Mouse (Mus musculus): ENCODE measurements around the gene Cdkn1b.

Gene Cdkn1b

DNA sequence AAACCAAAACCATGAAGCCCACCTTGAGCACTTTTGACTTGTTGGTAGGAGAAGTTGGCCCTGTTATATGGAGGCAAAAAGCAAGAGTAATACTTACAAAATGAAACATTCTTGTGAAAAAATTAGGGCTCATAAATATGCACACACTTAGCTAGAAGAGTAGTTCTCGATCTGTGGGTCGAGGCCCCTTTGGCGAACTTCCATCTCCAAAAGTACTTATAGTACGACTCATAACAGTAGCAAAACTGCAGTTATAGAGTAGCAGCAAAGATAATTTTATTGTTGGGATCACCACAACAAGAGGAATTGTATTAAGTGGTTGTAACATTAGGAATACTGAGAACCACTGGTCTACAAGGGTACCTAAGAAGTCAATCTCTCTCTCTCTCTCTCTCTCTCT lies 19.6 kb downstream of the Cdkn1b start:
- Histone ChIP-seq H3K4me1 (replicated peaks; ENCODE audit: low read depth, low read length) (peaks cover 28% of the 10 kb centered on the region), H3K36me3 (ENCODE audit: insufficient read depth, low read length) (peaks cover 25% of the 10 kb centered on the region), H3K9me3 (ENCODE audit: low read length) (no peaks in the 10 kb centered on the region), H3K4me3 (replicated peaks; ENCODE audit: low read length) (no peak overlapping the region), H3K27me3 (ENCODE audit: insufficient read depth, low read length) (no peaks in the 10 kb centered on the region)
- TF ChIP-seq CTCF (conservative IDR thresholded peaks at IDR 0.05; ENCODE audit: low read length) (no peak), NANOG (IDR thresholded peaks at IDR 0.05; ENCODE audit: borderline replicate concordance, low read length) (no peak), POU5F1 (IDR thresholded peaks at IDR 0.05; ENCODE audit: borderline replicate concordance, low read length) (no peak)

DNA sequence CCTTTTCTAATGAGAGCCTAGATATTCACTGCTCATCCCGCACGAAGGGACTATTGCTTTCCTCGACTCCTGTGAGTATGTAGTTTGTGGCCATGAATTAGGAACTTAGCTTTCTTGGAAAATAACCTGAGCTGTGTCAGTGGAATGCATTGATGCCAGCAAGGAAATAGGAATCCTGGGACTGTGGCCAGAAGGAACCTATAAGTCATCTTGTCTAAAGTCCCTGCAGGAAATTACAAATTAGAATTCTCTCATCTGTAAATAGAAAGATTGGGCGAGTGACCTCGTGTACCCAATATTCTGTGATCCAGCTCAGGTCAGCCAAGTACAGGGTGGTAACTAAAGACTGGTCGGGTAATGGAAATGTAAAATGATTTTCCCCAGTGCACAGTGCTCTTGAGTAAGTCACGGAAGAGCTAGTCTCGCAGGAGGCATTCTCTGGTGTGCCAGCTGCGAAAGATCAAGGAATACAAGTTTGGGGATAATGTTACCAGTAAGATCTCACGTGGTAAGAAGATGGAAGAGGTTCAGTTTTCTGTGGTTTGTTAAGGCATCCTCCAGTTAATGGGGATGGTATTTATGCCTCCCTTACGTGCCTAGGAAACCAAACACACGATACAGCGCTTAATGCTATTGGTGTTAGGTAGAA lies 23.7 kb downstream of the Cdkn1b start:
- Histone ChIP-seq H3K9me3 (ENCODE audit: low read length) (no peaks in the 10 kb centered on the region), H3K27me3 (ENCODE audit: insufficient read depth, low read length) (no peaks in the 10 kb centered on the region)
- TF ChIP-seq CTCF (conservative IDR thresholded peaks at IDR 0.05; ENCODE audit: low read length), result no peak
- TF ChIP-seq POU5F1 (IDR thresholded peaks at IDR 0.05; ENCODE audit: borderline replicate concordance, low read length), result no peak
- no peak for TF ChIP-seq NANOG (IDR thresholded peaks at IDR 0.05; ENCODE audit: borderline replicate concordance, low read length)

GRCm38 (mm10) chr6:134946054-134946453 lies 25.9 kb downstream of the Cdkn1b start:
- Histone ChIP-seq H3K4me3 (replicated peaks; ENCODE audit: low read length) (no peak overlapping the region), H3K27me3 (ENCODE audit: insufficient read depth, low read length) (no peaks in the 10 kb centered on the region), H3K4me1 (replicated peaks; ENCODE audit: low read depth, low read length) (peaks cover 18% of the 10 kb centered on the region), H3K36me3 (ENCODE audit: insufficient read depth, low read length) (peaks cover 30% of the 10 kb centered on the region), H3K9me3 (ENCODE audit: low read length) (no peaks in the 10 kb centered on the region)
- TF ChIP-seq POU5F1 (IDR thresholded peaks at IDR 0.05; ENCODE audit: borderline replicate concordance, low read length) (no peak), CTCF (conservative IDR thresholded peaks at IDR 0.05; ENCODE audit: low read length) (no peak), NANOG (IDR thresholded peaks at IDR 0.05; ENCODE audit: borderline replicate concordance, low read length) (no peak)

More for the DNA sequence above, 23.7 kb downstream of the Cdkn1b start:
- Histone ChIP-seq H3K36me3 (ENCODE audit: insufficient read depth, low read length) (peaks cover 21% of the 10 kb centered on the region), H3K4me1 (replicated peaks; ENCODE audit: low read depth, low read length) (peaks cover 25% of the 10 kb centered on the region), H3K4me3 (replicated peaks; ENCODE audit: low read length) (no peak overlapping the region)

DNA sequence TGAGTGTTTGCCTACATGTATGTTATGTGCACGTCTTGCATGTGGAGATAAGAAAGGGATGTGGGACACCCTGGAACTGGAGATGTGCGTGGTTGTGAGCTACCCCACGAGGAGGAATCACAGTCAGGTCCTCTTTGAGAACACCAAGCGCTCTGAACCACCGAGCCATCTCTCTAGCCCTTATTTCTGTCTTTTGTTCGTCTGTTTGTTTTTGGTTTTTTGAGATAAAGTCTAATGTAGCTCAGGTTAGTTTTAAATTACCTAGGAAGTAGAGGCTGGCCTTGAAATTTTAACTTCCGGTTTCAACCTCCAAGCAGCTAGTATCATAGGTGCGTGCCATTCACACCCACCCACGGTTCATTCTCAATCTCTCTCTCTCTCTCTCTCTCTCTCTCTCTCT lies 26.7 kb downstream of the Cdkn1b start:
- no peak for TF ChIP-seq CTCF (conservative IDR thresholded peaks at IDR 0.05; ENCODE audit: low read length)
- no peak for TF ChIP-seq NANOG (IDR thresholded peaks at IDR 0.05; ENCODE audit: borderline replicate concordance, low read length)
- TF ChIP-seq POU5F1 (IDR thresholded peaks at IDR 0.05; ENCODE audit: borderline replicate concordance, low read length), result no peak
- Histone ChIP-seq H3K36me3 (ENCODE audit: insufficient read depth, low read length) (peaks cover 29% of the 10 kb centered on the region), H3K4me3 (replicated peaks; ENCODE audit: low read length) (no peak overlapping the region), H3K9me3 (ENCODE audit: low read length) (no peaks in the 10 kb centered on the region), H3K27me3 (ENCODE audit: insufficient read depth, low read length) (no peaks in the 10 kb centered on the region), H3K4me1 (replicated peaks; ENCODE audit: low read depth, low read length) (peaks cover 26% of the 10 kb centered on the region)

DNA sequence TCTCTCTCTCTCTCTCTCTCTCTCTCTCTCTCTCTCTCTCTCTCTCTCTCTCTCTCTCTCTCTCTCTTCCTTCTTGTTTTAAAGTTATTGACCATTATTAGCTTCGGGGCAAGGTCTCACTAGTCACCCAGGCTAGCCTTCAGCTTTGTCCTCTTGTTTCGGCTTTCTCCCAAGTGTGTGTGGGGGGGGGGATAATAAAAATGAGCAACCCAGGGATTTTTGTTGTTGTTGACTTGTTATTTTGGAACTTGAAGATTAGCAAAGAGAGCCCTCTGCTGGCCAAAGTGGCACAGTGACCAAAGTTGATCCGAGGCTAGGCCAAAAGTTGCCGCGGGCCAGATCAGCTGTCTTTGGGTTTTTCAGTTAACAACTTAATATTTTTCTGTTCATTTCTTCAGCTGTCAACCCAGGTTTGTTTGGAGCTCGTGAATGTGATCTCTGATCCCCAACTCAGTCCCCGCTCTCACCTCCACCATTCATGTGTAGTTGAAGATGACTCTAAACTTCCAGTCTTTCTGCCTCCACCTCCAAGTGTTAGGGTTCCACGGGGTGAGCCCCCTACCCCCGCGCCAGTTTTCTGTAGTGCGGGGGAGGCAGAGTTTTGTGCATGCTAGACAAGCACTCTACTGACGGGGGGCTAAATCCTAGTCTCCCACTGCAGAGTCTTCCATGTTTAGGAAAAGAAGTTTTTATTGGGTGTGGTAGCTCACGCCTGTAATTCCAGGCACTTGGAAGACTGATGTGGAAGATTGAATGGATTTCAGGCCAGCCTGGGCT lies 27.3 kb downstream of the Cdkn1b start:
- H3K4me1 ChIP-seq (replicated peaks; ENCODE audit: low read depth, low read length), result peaks cover 26% of the 10 kb centered on the region
- no peak for TF ChIP-seq POU5F1 (IDR thresholded peaks at IDR 0.05; ENCODE audit: borderline replicate concordance, low read length)
- peak; percentile 55 for TF ChIP-seq CTCF (conservative IDR thresholded peaks at IDR 0.05; ENCODE audit: low read length)
- TF ChIP-seq NANOG (IDR thresholded peaks at IDR 0.05; ENCODE audit: borderline replicate concordance, low read length), result no peak
- H3K27me3 ChIP-seq (ENCODE audit: insufficient read depth, low read length), result no peaks in the 10 kb centered on the region
- no peaks in the 10 kb centered on the region for H3K9me3 ChIP-seq (ENCODE audit: low read length)
- peaks cover 26% of the 10 kb centered on the region for H3K36me3 ChIP-seq (ENCODE audit: insufficient read depth, low read length)
- H3K4me3 ChIP-seq (replicated peaks; ENCODE audit: low read length), result no peak overlapping the region

DNA sequence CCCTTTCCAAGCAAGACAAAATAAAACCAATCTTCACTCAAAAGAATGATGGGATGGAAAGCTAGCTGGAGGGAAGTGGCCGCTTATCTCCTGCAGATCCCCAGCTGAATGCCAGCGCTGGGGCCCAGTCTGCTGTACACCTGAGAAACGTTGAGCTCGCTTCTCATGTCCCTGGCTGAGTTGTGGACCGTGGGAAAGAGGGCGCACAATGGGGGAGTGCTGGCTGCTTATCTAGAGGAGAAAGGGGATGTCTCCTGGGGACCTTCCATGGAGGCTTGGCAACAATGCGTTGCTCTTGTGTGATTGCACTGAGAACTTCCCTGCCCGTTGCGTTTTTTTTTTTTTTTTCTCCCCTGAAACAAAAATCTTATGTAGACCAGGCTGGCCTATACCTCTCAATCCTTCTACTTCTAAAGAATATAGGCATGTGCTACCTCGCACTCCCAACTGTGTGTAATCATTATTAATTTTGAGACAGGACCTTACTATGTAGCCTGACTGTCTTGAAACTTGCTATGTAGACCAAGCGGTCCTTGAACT lies 28.4 kb downstream of the Cdkn1b start:
- no peak overlapping the region for H3K4me3 ChIP-seq (replicated peaks; ENCODE audit: low read length)
- no peaks in the 10 kb centered on the region for H3K27me3 ChIP-seq (ENCODE audit: insufficient read depth, low read length)
- TF ChIP-seq POU5F1 (IDR thresholded peaks at IDR 0.05; ENCODE audit: borderline replicate concordance, low read length), result no peak
- no peak for TF ChIP-seq NANOG (IDR thresholded peaks at IDR 0.05; ENCODE audit: borderline replicate concordance, low read length)
- no peak for TF ChIP-seq CTCF (conservative IDR thresholded peaks at IDR 0.05; ENCODE audit: low read length)

GRCm38 (mm10) chr6:134949241-134949640 lies 29.0 kb downstream of the Cdkn1b start:
- no peak overlapping the region for H3K4me3 ChIP-seq (replicated peaks; ENCODE audit: low read length)
- no peak for TF ChIP-seq POU5F1 (IDR thresholded peaks at IDR 0.05; ENCODE audit: borderline replicate concordance, low read length)
- no peak for TF ChIP-seq NANOG (IDR thresholded peaks at IDR 0.05; ENCODE audit: borderline replicate concordance, low read length)
- no peak for TF ChIP-seq CTCF (conservative IDR thresholded peaks at IDR 0.05; ENCODE audit: low read length)
- peaks cover 26% of the 10 kb centered on the region for H3K4me1 ChIP-seq (replicated peaks; ENCODE audit: low read depth, low read length)
- peaks cover 23% of the 10 kb centered on the region for H3K36me3 ChIP-seq (ENCODE audit: insufficient read depth, low read length)
- H3K27me3 ChIP-seq (ENCODE audit: insufficient read depth, low read length), result no peaks in the 10 kb centered on the region
- H3K9me3 ChIP-seq (ENCODE audit: low read length), result no peaks in the 10 kb centered on the region

More for the DNA sequence above, 28.4 kb downstream of the Cdkn1b start:
- Histone ChIP-seq H3K4me1 (replicated peaks; ENCODE audit: low read depth, low read length) (peaks cover 26% of the 10 kb centered on the region), H3K36me3 (ENCODE audit: insufficient read depth, low read length) (peaks cover 23% of the 10 kb centered on the region), H3K9me3 (ENCODE audit: low read length) (no peaks in the 10 kb centered on the region)

DNA sequence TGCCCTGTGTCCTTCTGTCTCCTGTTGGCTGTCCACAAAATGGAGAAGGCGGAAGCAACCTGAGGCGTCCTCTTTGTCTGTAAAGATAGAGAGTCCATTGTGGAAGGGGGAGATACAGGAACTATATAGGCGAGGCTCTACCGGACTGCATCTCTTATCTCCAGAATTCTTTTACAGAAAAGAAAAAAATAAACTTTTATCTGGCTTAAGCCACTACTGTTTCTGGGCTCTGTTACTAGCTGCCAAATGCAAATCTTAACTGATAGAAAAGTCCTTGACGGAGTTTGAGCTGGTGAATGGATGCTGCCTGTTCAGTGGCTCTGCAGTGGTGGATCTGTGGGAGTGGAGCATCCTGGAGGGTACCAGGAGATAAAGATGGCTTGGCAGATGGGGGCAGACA lies 31.2 kb downstream of the Cdkn1b start:
- H3K36me3 ChIP-seq (ENCODE audit: insufficient read depth, low read length), result peaks cover 23% of the 10 kb centered on the region
- peaks cover 18% of the 10 kb centered on the region for H3K4me1 ChIP-seq (replicated peaks; ENCODE audit: low read depth, low read length)
- no peaks in the 10 kb centered on the region for H3K9me3 ChIP-seq (ENCODE audit: low read length)
- no peak for TF ChIP-seq CTCF (conservative IDR thresholded peaks at IDR 0.05; ENCODE audit: low read length)
- no peak for TF ChIP-seq NANOG (IDR thresholded peaks at IDR 0.05; ENCODE audit: borderline replicate concordance, low read length)
- TF ChIP-seq POU5F1 (IDR thresholded peaks at IDR 0.05; ENCODE audit: borderline replicate concordance, low read length), result no peak
- H3K4me3 ChIP-seq (replicated peaks; ENCODE audit: low read length), result no peak overlapping the region
- H3K27me3 ChIP-seq (ENCODE audit: insufficient read depth, low read length), result no peaks in the 10 kb centered on the region

Data from E14TG2a.4 (cell line).